Mouse (Mus musculus) C3H10T1/2 (cell line): ENCODE data around the gene Frrs1. TPM values are rescaled to one million over a fixed set of nuclear protein-coding genes. Genes with fewer than 3 reads are reported as not detected.

ENCODE experiments used
- polyA plus RNA-seq, 2 experiments: library from polyadenylated mRNA; unstranded; fragments of >200 nt; fragmentation: generic; extraction: Trizol; gene quantifications; one replicate each; pipeline ENCODE4 v1.2.1; 2012; ENCODE audit warnings: missing spikeins in 2 of 2

The Frrs1 gene
- 1 to 10 TPM; 4.1 to 4.6 TPM for polyA plus RNA-seq

GRCm38 (mm10) chr3:116858941-116859685, at the start of gene Frrs1:
Gene Frrs1 (plus strand): TSS chr3:116859464.

Other genes with a start within 250 kb of the Frrs1 start
- gene Trmt13, start 244.9 kb upstream of the Frrs1 start, polyA plus RNA-seq: 1 to 10 TPM in 1 of 2 experiments, under 1 TPM in 1; 0.22 to 2.0 TPM
- 1 to 10 TPM; 1.3 to 8.1 TPM for gene Mfsd14a, start 196.8 kb upstream of the Frrs1 start, polyA plus RNA-seq
- gene Gm43191, start 178.2 kb upstream of the Frrs1 start, polyA plus RNA-seq: not detected
- gene Slc35a3, start 146.6 kb upstream of the Frrs1 start, polyA plus RNA-seq: 1 to 10 TPM in 1 of 2 experiments, under 1 TPM in 1; 0.27 to 2.0 TPM
- gene Agl, start 51.3 kb upstream of the Frrs1 start, polyA plus RNA-seq: 1 to 10 TPM in 1 of 2 experiments, under 1 TPM in 1; 0.68 to 6.0 TPM
- gene 4930455H04Rik, start 108.8 kb downstream of the Frrs1 start, polyA plus RNA-seq: not detected
- not detected for gene Palmd, start 109.5 kb downstream of the Frrs1 start, polyA plus RNA-seq